Mouse (Mus musculus): ENCODE measurements around the gene Tex12.

The Tex12 gene

DNA sequence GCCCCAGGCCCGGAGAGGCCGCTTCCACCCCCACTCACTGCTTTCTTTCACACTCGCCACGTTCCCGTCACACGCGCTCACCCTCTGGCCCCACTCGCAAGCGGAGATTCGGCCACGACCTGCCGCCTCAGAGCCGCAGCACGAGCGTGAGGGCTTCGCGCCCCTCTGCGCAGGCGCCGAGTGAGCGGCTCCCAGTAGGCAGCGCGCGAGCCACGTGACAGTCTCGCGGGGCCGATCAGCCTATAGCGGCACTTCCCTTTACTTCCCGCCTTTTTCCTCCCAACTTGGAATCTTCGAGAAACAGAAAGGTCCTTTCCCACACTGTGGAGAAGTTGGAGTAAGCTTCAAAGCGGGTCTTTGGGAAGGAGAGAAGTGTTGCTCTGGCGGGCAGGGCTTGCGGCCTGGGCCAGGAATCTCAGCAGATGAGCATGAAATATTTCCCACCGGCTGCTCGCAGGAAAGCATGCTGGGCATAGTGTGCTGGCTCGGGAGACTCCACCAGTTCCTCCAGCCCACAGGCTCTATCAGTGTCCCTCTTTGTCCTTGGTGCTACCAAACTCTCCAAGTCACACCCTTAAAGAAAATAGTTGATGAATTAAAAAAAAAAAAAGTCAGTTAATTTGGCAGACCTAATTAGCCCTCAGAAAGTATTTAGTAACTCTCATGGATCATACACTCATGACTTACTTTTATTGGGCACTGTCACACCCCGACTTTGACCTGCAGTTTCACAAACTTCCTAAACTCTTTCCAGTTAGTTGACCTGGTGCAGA is at the start of gene Tex12:
Tex12 (minus strand) TSS at position 181 of the 773 bp plus-strand sequence.
- DNase-seq, result no peak

DNA sequence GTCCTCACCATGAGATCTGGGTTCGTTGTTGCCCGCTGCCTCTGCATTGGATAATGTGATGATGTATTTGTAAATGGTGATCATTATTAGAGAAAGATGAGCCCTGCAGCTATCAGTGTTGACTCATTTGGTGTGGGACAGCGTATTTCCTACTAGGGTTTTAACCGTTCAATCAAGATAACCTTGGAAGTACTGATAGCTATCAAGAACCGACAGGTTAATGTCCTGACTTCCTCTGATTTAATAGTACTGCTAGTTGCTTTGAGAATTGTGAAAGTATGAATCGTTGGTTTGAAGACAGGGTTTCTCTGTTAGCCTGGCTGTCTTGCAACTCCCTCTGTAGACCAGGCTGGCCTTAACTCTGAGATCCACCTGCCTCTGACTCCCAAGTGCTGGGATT is 43.2 kb upstream of the Tex12 start:
- no peak for DNase-seq

DNA sequence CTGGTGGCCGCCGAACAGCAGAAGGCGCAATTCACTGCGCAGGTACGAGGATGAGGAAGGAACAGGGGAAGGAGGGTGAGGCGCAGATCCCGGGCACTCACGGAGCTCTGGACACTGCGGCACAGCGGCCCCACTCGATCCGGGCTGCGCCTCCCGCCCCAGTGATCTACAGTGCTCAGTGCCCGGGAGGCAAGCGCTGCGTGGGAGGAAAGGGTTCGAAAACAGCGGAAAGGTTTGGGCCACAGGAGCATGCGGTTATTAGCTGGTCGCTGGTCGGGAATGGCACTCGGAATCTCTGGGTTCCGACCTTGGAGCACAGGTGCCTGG is 42.8 kb upstream of the Tex12 start:
- DNase-seq, result no peak

DNA sequence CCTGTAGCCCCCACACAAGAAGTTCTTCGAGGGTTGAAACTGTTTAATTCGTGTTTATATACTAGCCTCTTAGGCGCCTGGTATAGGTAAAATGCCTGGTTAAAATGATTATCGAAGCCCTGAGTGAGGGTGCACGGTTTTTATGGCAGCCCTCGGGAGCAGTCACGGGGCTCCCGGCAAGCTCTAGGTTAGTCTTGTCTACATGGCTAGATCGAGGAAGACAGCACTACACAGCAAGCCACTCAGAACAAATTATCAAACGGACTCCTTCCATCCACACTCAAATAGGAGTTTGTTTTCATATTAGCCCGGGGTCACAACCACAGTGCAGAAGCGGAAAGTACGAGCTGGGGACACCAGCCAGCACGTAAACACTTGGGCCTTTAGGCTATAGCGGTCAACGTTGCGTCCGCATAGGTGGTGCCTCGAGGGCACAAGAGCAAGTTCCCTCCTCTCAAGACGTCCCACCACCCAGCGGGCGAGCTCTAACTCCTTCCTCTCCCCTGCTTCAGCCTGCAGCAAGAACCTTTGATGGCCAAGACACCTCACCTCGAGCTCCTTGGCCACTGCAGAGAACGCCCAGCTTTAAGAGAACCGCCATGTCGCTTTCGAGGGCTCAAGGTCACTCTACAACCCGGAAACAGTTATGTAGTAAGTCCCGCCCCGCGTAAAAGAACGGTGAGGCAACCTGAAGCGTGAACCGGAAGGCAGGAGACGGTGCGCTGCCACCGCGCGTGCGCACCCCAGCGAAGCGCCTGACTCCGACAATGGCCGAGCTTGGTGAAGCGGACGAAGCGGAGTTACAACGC is 42.3 kb upstream of the Tex12 start, which contains the start of the genes Sdhd and Timm8b:
Sdhd (minus strand) TSS at position 624 of the 809 bp plus-strand sequence.
Timm8b (plus strand) TSS at position 722 of the 809 bp plus-strand sequence.
- peak; percentile 93 to 94 for DNase-seq

DNA sequence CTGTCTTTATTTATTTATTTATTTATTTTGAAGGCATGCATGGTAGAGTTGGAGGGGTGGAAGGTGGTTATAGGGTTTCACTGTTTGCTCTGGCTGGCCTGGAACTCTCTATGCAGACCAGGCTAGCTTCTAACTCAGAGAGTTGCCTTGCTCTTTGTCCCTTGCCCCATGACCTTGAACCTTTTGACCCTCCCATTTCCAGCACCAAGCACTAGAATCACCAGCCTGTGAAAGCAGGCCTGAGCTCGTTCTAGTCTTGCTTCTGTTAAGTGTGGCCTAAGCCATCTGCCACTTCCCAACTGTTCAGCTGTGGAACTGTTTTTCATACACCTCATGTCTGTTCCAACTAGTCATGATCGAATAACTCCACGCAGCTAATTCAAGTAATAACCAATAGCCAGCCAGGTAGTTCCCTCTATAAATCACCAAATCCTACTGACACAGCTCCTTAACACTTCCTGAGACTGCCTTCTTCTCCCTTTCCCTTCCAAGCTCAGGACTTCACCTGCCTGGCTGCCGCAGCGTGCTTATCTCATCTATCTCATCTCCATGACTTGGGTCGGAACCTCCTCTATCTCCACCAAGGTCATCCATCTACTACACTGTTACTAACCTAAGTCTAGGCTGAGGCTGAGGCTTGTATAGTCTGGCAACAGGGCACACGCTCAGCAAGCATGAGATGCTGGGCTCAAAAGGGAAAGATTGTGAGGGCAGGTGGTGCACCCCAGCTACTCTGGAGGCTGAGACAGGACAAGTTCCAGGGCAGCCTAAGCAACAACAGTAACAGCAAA is 41.1 kb upstream of the Tex12 start:
- no peak for DNase-seq

DNA sequence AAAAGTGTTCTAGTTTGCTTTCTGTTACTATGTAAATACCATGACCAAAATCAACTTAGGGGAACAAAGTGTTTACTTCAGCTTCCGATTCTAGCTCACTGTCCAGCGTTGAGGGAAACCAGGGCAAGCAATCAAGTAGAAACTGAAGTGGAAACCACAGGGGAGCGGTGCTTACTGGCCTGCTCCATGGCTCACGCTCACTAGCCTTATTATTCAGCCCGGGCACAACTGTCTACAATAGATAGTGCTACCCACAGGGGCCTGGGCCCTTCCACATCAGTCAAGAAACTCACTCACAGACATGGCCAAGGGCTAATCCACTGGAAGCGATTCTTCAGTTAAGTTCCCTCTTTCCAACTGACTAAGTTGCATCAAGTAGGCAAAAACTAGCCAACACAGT is 40.4 kb upstream of the Tex12 start:
- no peak for DNase-seq

DNA sequence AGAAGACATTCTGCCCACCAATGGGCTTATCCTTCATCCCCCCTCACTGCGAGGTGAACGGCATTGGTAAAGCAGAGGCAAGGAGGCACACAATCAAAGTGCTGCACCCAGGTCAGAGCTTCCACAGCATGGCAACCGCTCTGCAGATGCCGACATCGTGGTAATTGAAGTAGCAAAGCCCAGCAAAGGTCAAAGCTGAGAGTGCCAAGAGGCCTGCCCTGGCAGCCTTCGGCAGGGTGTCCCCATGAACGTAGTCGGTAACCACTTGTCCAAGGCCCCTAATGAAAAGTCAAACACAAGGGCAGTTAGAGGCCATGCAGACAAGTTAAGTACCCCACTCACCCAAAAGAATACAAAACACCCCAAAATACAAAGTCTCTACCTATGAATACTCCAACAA is 35.8 kb upstream of the Tex12 start:
- no peak for DNase-seq

DNA sequence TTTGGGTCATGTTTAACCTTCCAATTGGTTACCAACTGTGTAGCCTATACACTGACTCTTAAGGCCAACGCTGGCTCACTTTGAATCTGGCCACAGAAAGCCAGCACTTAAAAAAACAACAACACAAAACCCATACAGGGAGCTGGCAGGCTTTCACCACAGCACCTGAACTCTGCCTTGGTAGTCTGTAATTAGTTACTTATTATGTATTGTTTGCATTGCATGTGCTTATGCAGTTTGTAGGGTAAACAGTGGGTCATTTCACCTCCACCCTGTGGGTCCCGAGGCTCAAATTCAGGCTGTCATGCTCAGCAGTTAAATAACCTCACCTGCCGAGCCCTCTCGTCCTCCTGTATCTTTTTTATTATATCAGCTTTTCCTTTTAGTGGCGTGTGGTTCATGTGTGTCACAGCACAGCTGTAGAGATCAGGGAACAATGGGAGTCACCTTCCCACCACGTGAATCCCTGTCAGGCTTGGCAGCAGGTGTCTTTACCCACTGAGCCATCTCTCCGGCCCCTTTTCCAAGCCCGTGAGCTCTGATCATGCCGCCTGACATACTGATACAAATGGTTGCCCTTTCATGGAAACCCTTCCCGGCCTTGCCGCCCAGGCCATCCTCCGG is 33.8 kb upstream of the Tex12 start:
- no peak for DNase-seq

DNA sequence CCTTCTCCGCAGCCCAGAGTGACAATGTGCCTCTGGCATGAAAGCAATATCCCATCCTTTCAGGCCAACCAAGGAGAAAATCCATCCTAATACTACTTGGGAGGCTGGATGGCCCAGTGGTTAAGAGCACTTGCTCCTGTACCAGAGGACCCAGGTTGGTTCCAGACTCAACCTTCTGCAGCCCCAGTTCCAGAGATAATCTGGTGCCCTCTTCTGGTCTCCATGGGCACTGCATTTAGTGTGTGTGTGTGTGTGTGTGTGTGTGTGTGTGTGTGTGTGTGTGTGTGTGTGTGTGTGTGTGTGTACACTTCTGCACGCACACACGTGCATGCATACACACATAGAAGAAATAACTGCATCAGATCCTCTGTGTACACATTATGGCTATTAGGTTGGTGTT is 32.4 kb upstream of the Tex12 start:
- DNase-seq, result peak; percentile 19 to 31

DNA sequence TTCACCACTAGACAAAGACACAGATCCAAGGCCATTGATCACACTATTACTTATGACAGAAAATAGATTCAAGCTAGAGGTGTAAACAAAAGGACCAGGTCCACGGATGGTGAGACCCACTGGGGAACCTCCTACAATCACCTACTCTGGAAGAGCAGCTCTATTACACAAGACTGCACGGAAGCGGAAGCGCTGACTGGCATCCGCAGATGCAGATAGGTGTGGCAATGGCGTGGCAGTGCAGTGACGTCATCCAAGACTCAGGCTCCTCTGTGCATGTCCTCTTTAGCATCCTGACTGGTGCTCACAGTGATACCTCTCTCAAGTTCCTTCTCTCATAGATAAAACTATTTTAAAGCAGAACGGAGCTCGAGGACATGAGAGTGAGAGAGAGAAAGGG is 31.8 kb upstream of the Tex12 start:
- no peak for DNase-seq

DNA sequence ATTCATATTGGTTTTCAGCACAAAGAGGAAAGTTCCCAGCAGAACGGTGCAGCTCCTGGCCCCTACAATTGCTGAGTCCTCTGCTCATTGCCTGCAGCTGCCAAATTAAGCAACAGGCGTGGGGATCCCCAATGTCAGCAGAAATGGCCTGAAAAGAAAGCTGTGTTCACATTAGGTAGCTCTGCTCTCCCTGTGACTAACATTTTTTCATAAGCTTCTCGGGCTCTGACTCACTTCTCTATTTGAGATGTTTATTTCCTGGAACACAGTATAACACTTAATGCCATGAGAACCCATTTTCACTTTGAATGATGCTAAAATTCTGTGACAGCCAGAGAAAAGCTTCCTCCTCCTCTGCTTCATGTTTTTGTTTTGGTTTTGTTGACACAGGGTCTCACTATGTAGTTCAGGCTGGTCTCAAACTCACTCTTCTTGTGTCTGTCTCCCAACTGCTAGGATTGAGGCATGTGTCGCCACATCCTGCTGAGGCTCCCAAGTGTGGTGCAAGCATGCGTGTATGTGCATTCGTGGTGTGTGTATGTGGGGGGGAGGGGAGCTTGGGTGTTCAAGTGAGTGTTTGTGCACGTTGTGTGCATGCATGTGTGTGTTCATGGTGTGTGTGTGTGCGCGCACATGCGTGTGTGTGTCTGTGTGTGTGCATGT is 29.9 kb upstream of the Tex12 start:
- DNase-seq, result no peak

DNA sequence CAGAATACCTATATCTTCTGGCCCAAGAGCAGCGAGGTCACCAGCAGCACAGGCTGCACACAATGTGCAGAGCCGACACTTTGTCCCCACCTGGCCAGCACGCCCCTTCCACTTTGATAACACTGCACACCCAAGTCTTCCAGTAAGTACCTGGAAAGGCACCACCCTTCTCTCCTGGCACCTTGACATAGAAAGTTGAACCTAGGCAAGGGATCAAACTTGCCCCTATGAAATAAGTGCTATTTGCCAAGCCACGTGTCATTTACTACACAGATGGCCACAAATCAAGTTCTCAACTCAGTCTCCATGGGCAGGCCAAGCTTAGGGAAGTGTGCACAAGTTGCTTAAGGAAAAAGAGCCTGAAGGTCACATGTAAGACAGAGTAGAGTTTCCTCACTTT is 25.8 kb upstream of the Tex12 start:
- DNase-seq, result no peak

DNA sequence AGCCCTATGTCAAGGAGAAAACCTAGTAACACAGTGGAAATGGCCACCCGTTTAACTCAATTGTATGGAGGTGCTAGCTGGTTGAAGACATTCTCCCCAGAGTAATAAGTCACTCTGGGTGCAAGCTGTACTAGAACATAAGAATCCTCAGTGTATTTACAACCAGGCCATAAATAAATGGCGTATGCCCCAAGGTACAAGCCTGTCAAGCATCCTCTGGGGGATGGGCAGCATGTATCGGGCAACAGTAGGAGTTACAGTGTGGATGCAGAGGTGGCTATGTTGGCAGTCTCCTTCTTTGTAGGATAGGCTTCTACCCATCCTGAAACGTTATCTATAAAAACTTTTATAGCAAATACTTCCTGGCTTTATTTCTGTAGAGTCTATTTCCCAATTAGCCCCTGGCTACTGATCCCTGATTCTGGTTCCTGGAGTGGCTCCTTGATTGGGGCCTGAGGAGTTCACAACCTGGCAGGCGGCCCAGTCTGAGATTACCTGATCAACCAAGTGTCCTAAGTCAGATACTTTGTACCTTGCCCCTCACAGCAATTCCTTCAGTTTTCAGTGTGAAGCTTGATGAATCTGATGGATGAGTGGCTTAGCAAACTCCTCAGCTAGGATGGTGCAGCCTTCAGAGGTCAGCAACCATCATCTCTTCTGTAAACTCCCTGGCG is 24.2 kb upstream of the Tex12 start:
- no peak for DNase-seq

DNA sequence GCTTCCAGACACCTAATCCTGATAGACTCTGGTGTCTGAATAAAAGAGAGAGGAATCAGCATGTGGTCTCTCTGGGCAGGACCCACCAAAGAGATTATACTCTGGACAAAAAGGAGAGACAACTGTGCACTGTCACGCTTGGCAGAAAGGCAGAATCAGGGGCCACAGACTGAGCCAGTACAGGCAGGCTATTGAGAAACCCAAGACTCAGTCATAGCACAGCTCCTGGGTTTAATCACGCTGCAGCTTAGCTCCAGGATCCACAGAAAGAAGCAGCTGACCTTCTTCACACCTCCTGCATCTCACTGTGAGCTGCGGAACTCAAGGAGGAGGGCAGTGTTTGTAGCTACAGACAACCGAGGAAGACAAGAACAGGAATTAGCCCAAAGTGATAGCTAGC is 19.2 kb upstream of the Tex12 start:
- no peak for DNase-seq

DNA sequence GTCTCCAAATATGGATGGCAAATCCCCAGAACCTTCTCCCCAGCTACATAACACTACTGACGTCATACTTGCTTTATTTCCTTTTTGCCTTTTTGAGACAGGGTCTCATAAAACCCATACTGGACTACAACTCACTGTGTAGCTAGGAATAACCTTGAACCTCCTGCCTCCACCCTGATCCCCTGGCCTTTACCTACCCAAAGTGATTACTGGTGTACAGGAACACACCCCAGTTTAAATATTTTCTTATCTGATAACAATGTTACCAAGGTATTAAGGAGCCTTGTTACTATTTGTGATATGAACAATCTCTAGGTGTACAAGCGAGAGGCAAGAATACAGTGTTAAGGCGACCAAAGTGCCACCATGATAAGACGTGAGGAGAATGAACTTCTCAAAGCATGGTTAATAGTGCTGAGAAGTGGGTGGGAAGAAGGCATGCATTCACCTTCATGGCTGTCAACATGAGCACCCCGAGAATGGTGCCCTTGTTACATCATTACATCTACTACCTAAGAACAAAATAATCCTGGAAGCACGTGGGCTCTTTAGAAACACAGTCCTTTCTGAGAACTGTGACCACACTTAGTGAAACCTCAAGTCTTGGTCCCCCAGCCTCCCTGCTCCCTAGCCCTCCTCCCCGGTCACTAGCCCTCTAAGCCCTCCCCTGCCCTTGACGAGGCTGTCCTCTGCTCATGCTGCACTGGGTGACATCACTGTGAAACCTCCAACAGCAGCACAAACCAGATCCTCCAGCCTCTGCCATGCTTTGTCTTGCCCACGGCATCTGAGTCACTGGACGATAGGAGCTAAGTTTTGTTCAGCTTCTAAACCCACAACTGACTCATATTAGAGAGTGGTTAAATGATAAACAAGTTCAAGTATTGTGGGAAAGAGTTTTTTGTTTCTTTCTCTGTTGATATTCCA is 8.7 kb upstream of the Tex12 start:
- no peak for DNase-seq

DNA sequence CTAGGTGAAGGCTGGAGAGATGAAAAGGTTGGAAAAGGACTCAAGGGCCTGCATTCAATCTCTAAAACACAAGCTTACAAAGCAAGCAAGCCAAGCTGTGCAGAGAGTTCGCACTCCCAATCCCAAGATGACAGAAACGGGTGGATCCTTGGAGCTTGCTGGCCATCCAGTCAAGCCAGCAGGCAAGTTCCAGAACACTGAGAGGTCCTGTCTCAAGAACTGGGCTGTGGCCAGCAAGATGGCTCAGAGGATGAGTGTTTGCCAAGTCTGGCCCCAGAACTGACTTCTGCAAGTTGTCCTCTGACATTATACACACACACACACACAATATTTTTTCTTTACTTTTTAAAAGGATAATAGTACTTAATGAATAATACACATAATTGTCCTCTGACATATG is 6.8 kb upstream of the Tex12 start:
- DNase-seq, result no peak

DNA sequence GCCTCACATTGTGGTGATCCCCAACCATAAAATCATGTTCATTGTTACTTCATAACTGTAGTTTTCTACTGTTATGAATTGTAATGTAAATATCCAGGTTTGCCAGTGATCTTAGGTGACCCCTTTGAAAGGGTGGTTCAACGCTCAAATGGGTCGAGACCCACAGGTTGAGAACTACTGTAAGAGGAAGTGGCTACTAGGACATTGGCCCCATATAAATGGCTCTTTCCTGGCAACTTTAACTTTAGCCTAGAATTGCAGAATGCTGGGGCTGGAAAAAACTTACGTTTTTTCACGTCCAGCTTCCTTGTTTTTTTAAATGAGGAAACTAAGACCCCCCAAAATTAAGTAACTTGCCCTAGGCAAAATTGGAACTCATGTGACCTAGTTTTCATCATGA is 6.2 kb upstream of the Tex12 start:
- DNase-seq, result no peak

DNA sequence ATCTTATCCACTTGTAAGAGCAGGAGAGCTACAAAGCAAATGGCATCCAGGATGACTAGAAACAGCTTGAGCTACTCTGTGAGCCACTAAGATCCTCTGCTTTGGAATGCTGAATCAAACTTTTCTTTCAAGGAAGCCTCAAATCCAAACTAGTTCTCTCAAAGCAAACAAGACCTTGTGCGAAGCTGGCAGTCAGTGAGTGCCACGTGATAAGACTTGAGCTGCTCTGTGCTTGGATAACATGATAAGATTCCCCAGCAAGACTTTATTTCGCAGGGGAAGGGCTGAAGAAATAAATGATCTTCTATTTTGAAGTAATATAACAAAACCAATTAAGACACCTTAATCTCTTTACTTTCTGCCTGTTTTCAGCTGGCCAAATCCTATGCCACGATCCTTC is 4.8 kb upstream of the Tex12 start:
- no peak for DNase-seq

DNA sequence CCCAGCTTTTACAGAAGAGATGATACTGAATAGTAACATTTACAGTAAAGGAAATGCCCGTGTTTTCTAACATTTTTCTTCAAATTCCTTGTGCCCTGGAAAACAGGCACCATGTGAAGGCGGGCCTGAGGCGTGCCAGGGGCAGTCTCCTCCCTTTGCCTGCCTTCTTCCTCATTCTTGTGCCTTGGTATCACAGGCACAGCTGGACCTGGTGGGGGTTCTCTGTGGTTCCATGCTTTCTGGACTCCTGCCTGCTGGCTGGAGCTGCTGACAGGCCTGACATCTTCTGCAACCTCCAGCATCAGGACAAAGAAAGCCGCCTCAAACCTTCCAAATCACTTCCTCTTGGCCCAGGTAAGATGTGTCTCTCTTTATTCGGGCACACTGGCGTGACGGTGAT is 4.0 kb upstream of the Tex12 start:
- DNase-seq, result no peak

DNA sequence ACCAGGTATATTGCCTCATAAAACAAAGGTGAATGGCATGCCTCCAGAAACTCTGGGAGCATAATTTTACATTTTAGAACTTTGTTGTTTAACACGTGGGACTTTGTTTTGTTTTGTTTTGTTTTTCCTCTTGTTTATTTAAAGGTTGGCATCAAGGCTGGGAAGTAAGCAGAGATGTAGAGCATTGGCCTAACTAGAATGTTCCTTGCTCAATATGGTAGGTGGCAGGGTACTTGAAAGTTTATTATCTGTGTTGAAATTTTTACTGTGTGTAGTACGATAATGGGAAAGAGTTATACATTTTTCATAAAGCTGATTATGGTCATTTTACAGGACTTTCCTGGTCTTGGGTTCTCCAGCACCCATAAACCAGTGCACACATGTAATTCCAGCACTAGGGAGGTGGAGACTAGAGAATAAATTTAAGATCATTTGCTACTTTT is 814 bp upstream of the Tex12 start:
- DNase-seq, result no peak

DNA sequence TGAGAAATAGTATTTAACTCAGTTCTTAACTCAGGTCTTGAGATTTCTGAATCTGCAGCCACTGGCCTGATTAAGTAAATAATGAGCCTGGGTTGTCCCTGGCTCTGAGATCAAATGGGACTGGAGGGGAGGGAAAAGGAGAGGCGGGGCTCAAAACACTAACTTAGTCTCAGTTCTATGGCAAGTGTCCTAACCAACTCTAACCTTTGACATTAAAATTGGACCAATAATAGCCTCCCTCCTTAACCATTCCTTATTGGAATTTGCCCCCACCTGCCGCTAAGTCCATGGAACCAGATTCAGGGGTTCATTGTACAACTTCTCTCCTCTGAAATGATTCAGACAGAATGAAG is 6.1 kb downstream of the Tex12 start, which contains the start of gene Bco2:
Bco2 (minus strand) TSS at position 88 of the 353 bp plus-strand sequence.
- DNase-seq, result no peak

Data from cerebellum, postnatal 36 days (tissue).